Mouse (Mus musculus): ENCODE measurements around the gene Tenm1. TPM values are rescaled to one million over a fixed set of nuclear protein-coding genes. Genes with fewer than 3 reads are reported as not detected.

Gene Tenm1
- 0.01 TPM in 1 of 2 replicates, not detected in the other for polyA plus RNA-seq (2012; rRNA removed)

DNA sequence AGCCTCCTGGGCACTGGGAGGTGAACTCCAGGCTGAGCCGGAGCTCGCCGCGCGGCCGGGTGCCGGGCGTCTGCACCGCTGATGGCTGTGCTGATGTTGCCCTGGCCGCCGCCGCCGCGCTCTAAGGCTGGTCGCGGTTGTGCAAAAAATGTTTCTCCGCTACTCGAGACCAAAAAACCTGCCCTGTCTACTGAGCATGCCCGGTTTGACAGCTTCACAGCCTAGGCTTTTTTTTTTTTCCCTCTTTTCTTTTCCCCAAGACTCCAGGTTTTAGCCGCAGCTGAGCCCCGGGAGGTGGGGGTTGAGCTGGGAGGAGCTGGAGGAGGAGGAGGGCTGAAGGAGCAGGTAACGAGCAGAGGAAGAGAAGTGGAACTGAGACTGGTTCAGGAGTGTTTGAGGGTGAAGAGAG, at the start of gene Tenm1:
Gene Tenm1 (minus strand): TSS at position 272 of the 409 bp plus-strand sequence.
- DNase-seq (ENCODE audit: low read depth in 1 of 2, low spot score in 2 of 2) = no peak
- H3K4me1 ChIP-seq (ENCODE audit: control insufficient read depth, insufficient read depth, insufficient read length) = no peaks in the 10 kb centered on the region
- H3K4me3 ChIP-seq (ENCODE audit: extremely low read depth, insufficient read depth, insufficient read length) = no peak within 1 kb of the TSS
- no peak for TF ChIP-seq CTCF (IDR thresholded peaks at IDR 0.05; ENCODE audit: extremely low read depth, insufficient read depth, insufficient read length, insufficient replicate concordance)
- no peak for TF ChIP-seq POLR2A (IDR thresholded peaks at IDR 0.05; ENCODE audit: low read depth, low read length)
- no peaks in the 10 kb centered on the region for H3K36me3 ChIP-seq (ENCODE audit: control insufficient read depth, insufficient read depth, low read length)
- H3K27ac ChIP-seq (ENCODE audit: insufficient read depth, low read length) = no peak within 1 kb of the TSS
- no peaks in the 10 kb centered on the region for H3K27me3 ChIP-seq (ENCODE audit: control insufficient read depth, insufficient read depth, low read length)
- 41% methylated on average over 22 of the region's 22 CpGs for WGBS

DNA sequence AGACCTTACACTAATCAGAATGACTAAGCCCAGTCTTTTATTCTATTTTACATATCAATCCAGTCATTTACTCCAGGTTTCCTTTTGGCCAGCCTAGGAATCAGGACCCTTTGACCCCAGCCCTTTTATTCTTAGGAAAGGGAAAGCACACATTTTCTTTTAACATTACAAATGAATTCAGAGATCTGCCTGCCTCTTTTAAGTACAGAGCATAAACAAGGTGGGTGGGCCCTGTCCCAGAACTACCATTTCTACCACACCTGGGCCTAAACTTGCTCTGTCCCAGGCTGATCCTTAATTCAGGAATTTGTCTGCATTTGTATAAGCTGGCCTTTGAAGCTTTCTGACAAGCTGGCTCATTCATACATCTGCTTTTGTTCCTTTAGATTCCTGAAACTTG, 38.4 kb upstream of the Tenm1 start:
- H3K4me3 ChIP-seq (ENCODE audit: extremely low read depth, insufficient read depth, insufficient read length) = no peak overlapping the region
- no peak for DNase-seq (ENCODE audit: low read depth in 1 of 2, low spot score in 2 of 2)
- TF ChIP-seq POLR2A (IDR thresholded peaks at IDR 0.05; ENCODE audit: low read depth, low read length) = no peak
- no peak for TF ChIP-seq CTCF (IDR thresholded peaks at IDR 0.05; ENCODE audit: extremely low read depth, insufficient read depth, insufficient read length, insufficient replicate concordance)
- H3K27ac ChIP-seq (ENCODE audit: insufficient read depth, low read length) = no peak overlapping the region
- no peaks in the 10 kb centered on the region for H3K27me3 ChIP-seq (ENCODE audit: control insufficient read depth, insufficient read depth, low read length)
- no peaks in the 10 kb centered on the region for H3K36me3 ChIP-seq (ENCODE audit: control insufficient read depth, insufficient read depth, low read length)
- H3K4me1 ChIP-seq (ENCODE audit: control insufficient read depth, insufficient read depth, insufficient read length) = no peaks in the 10 kb centered on the region

DNA sequence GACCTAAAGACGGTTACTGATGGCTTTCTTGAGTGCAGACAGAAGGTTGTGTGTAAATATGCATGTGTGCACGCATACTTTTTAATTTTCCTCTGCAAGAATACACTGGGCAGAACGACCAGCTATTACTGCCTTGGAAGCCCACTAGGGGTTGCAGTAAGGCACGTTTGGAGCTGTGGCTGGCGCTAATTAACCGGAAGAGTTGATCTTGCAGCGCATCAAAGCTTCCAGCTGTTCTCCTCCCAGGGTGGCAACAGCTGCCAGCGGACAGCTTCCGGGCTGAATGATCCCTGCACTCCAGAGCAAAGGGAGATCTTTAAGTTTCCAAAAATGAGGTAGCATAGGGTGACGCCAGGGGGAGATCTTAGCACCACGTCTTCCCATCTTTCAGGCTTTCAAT, 1.7 kb upstream of the Tenm1 start:
- H3K4me3 ChIP-seq (ENCODE audit: extremely low read depth, insufficient read depth, insufficient read length) = no peak overlapping the region
- no peaks in the 10 kb centered on the region for H3K27me3 ChIP-seq (ENCODE audit: control insufficient read depth, insufficient read depth, low read length)
- no peaks in the 10 kb centered on the region for H3K36me3 ChIP-seq (ENCODE audit: control insufficient read depth, insufficient read depth, low read length)
- no peak for DNase-seq (ENCODE audit: low read depth in 1 of 2, low spot score in 2 of 2)
- H3K4me1 ChIP-seq (ENCODE audit: control insufficient read depth, insufficient read depth, insufficient read length) = no peaks in the 10 kb centered on the region
- no peak overlapping the region for H3K27ac ChIP-seq (ENCODE audit: insufficient read depth, low read length)
- WGBS = 19% methylated on average over 11 of the region's 11 CpGs
- TF ChIP-seq POLR2A (IDR thresholded peaks at IDR 0.05; ENCODE audit: low read depth, low read length) = no peak
- no peak for TF ChIP-seq CTCF (IDR thresholded peaks at IDR 0.05; ENCODE audit: extremely low read depth, insufficient read depth, insufficient read length, insufficient replicate concordance)

- TF ChIP-seq CTCF (IDR thresholded peaks at IDR 0.05; ENCODE audit: extremely low read depth, insufficient read depth, insufficient read length, insufficient replicate concordance) = no peak
- TF ChIP-seq POLR2A (IDR thresholded peaks at IDR 0.05; ENCODE audit: low read depth, low read length) = no peak
- H3K27ac ChIP-seq (ENCODE audit: insufficient read depth, low read length) = no peak overlapping the region
- no peak overlapping the region for H3K4me3 ChIP-seq (ENCODE audit: extremely low read depth, insufficient read depth, insufficient read length)
- no peaks in the 10 kb centered on the region for H3K27me3 ChIP-seq (ENCODE audit: control insufficient read depth, insufficient read depth, low read length)
- 26% methylated on average over 25 of the region's 25 CpGs for WGBS
- no peak for DNase-seq (ENCODE audit: low read depth in 1 of 2, low spot score in 2 of 2)
- H3K36me3 ChIP-seq (ENCODE audit: control insufficient read depth, insufficient read depth, low read length) = no peaks in the 10 kb centered on the region
- H3K4me1 ChIP-seq (ENCODE audit: control insufficient read depth, insufficient read depth, insufficient read length) = no peaks in the 10 kb centered on the region
Observed at GRCm38 (mm10) chrX:43429982-43430531, 1.1 kb upstream of the Tenm1 start.

- 24% methylated on average over 12 of the region's 12 CpGs for WGBS
- Histone ChIP-seq H3K4me3 (ENCODE audit: extremely low read depth, insufficient read depth, insufficient read length) (no peak overlapping the region), H3K27me3 (ENCODE audit: control insufficient read depth, insufficient read depth, low read length) (no peaks in the 10 kb centered on the region), H3K36me3 (ENCODE audit: control insufficient read depth, insufficient read depth, low read length) (no peaks in the 10 kb centered on the region), H3K27ac (ENCODE audit: insufficient read depth, low read length) (no peak overlapping the region), H3K4me1 (ENCODE audit: control insufficient read depth, insufficient read depth, insufficient read length) (no peaks in the 10 kb centered on the region)
- no peak for TF ChIP-seq CTCF (IDR thresholded peaks at IDR 0.05; ENCODE audit: extremely low read depth, insufficient read depth, insufficient read length, insufficient replicate concordance)
- TF ChIP-seq POLR2A (IDR thresholded peaks at IDR 0.05; ENCODE audit: low read depth, low read length) = no peak
- no peak for DNase-seq (ENCODE audit: low read depth in 1 of 2, low spot score in 2 of 2)
Observed at GRCm38 (mm10) chrX:43429337-43429736, 411 bp upstream of the Tenm1 start.

DNA sequence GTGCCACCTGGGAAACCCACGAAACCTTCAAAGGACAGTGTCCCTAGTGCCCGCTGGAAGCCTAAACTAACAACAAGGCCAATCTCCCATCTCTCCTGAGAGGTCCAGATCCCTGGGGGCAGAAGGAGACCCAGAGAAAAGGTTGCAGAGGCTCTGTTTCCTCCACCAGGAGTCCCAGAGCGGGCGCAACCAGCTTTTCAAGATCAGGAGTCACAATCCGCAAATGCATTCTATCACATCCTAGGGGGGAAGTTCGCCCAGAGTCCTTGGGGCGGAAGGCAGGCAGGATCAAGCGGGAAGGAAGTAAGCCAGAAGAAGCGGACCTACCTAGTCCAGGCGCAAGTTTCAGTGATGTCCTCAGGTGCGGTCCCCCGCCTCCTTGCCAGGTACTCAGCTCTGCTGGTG, 963 bp downstream of the Tenm1 start:
- H3K27ac ChIP-seq (ENCODE audit: insufficient read depth, low read length) = no peak overlapping the region
- no peaks in the 10 kb centered on the region for H3K4me1 ChIP-seq (ENCODE audit: control insufficient read depth, insufficient read depth, insufficient read length)
- no peak for DNase-seq (ENCODE audit: low read depth in 1 of 2, low spot score in 2 of 2)
- H3K27me3 ChIP-seq (ENCODE audit: control insufficient read depth, insufficient read depth, low read length) = no peaks in the 10 kb centered on the region
- no peaks in the 10 kb centered on the region for H3K36me3 ChIP-seq (ENCODE audit: control insufficient read depth, insufficient read depth, low read length)
- TF ChIP-seq POLR2A (IDR thresholded peaks at IDR 0.05; ENCODE audit: low read depth, low read length) (no peak), CTCF (IDR thresholded peaks at IDR 0.05; ENCODE audit: extremely low read depth, insufficient read depth, insufficient read length, insufficient replicate concordance) (no peak)
- WGBS = 28% methylated on average over 12 of the region's 12 CpGs
- no peak overlapping the region for H3K4me3 ChIP-seq (ENCODE audit: extremely low read depth, insufficient read depth, insufficient read length)

- H3K4me1 ChIP-seq (ENCODE audit: control insufficient read depth, insufficient read depth, insufficient read length) = no peaks in the 10 kb centered on the region
- no peak overlapping the region for H3K4me3 ChIP-seq (ENCODE audit: extremely low read depth, insufficient read depth, insufficient read length)
- DNase-seq (ENCODE audit: low read depth in 1 of 2, low spot score in 2 of 2) = no peak
- no peaks in the 10 kb centered on the region for H3K27me3 ChIP-seq (ENCODE audit: control insufficient read depth, insufficient read depth, low read length)
- WGBS = 40% methylated on average over 10 of the region's 10 CpGs
- no peaks in the 10 kb centered on the region for H3K36me3 ChIP-seq (ENCODE audit: control insufficient read depth, insufficient read depth, low read length)
- TF ChIP-seq POLR2A (IDR thresholded peaks at IDR 0.05; ENCODE audit: low read depth, low read length) (no peak), CTCF (IDR thresholded peaks at IDR 0.05; ENCODE audit: extremely low read depth, insufficient read depth, insufficient read length, insufficient replicate concordance) (no peak)
- no peak overlapping the region for H3K27ac ChIP-seq (ENCODE audit: insufficient read depth, low read length)
Observed at GRCm38 (mm10) chrX:43427111-43427510, 1.8 kb downstream of the Tenm1 start.
